Mouse (Mus musculus) thymus, adult 18-20 months (tissue): ENCODE measurements around the gene Nlk.
"Not testable (repeated sequence)": the region's sequence is repeated elsewhere in the genome, so short reads cannot be mapped to it uniquely, and the experiment has no call there.

Experiments
- DNase-seq, 2 experiments: peaks; one replicate each; pipeline ENCODE4 v3.0.0; 2022; ENCODE audit warnings: mixed read lengths in 2 of 2

Nlk gene

GRCm38 (mm10) chr11:78540358-78540757 lies 156.8 kb downstream of the Nlk start:
- DNase-seq = no peak

GRCm38 (mm10) chr11:78536690-78537084 lies 160.5 kb downstream of the Nlk start:
- no peak for DNase-seq

- DNase-seq = peak; percentile 97 to 99
Measured at GRCm38 (mm10) chr11:78536080-78536689, 161.0 kb downstream of the Nlk start, which contains the start of the genes Tnfaip1 and Ift20. Tnfaip1 (minus strand) TSS chr11:78536332. Ift20 (plus strand) TSS chr11:78536361.

GRCm38 (mm10) chr11:78535376-78536079 lies 161.6 kb downstream of the Nlk start:
- DNase-seq = no peak

GRCm38 (mm10) chr11:78534516-78534915 lies 162.7 kb downstream of the Nlk start:
- no peak for DNase-seq

- DNase-seq = not testable (repeated sequence)
Measured at GRCm38 (mm10) chr11:78531515-78531914, 165.7 kb downstream of the Nlk start.

- no peak for DNase-seq
Measured at GRCm38 (mm10) chr11:78531046-78531445, 166.1 kb downstream of the Nlk start.

GRCm38 (mm10) chr11:78530001-78530400 lies 167.2 kb downstream of the Nlk start:
- no peak for DNase-seq

- no peak for DNase-seq
Measured at GRCm38 (mm10) chr11:78528714-78529113, 168.5 kb downstream of the Nlk start.

GRCm38 (mm10) chr11:78524838-78525237 lies 172.3 kb downstream of the Nlk start:
- DNase-seq = no peak

- DNase-seq = no peak
Measured at GRCm38 (mm10) chr11:78523241-78523955, 173.8 kb downstream of the Nlk start.

- DNase-seq = no peak
Measured at GRCm38 (mm10) chr11:78522481-78522997, 174.6 kb downstream of the Nlk start.

GRCm38 (mm10) chr11:78521880-78522279 lies 175.3 kb downstream of the Nlk start:
- no peak for DNase-seq

- DNase-seq = no peak
Measured at GRCm38 (mm10) chr11:78518931-78519330, 178.2 kb downstream of the Nlk start.
